Mouse (Mus musculus) small intestine, adult 2 months (tissue): Measurements from ENCODE around the gene Doxl2.

Source experiments
- CTCF ChIP-seq: fragments of 200-500 bp; IDR thresholded peaks from 2 replicates; pipeline ENCODE4 v1.5.1; 2012; ENCODE audit warnings: low read depth, mild to moderate bottlenecking, control low read depth, inconsistent platforms, low read length, moderate library complexity, mixed read lengths; ENCODE audit not compliant: insufficient replicate concordance, insufficient read length; ENCODE audit errors: extremely low read depth
- POLR2A ChIP-seq: fragments of 200-500 bp; IDR thresholded peaks from 2 replicates; pipeline ENCODE4 v1.6.1; 2012; ENCODE audit warnings: low read depth, mild to moderate bottlenecking, control low read depth, inconsistent platforms, low read length, moderate library complexity

DNA sequence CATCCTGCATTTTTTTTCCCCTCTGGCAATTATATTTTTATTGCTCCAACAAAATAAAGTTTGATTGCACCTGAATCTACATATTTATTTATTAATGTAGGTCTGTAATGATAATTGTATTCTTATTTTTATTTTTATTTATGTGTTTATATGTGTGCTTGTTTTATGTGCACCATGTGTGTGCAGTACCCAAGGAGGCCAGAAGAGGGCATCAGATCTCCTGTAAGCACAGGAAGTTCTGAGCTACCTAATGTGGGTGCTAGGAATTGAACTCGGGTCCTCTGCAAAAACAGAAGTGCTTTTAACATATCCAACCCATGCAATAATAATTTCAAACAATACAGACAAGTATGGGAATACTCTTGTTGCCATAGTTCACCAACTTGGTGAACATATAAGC lies 34.9 kb downstream of the Doxl2 start:
- TF ChIP-seq POLR2A (no peak), CTCF (no peak)
